Mouse (Mus musculus) gastrocnemius, adult 2 months (tissue): ENCODE data around the gene Btg1. TPM values are rescaled to one million over a fixed set of nuclear protein-coding genes. Genes with fewer than 3 reads are reported as not detected.

Experiments
- DNase-seq: peaks from one replicate; pipeline ENCODE4 v3.0.0; 2022
- H3K27ac ChIP-seq: fragments of 200-600 bp; 2 replicates; pipeline ENCODE4 v1.8.1; 2022; ENCODE audit warnings: mild to moderate bottlenecking
- H3K4me3 ChIP-seq: fragments of 200-600 bp; 2 replicates; pipeline ENCODE4 v1.8.1; 2022; ENCODE audit warnings: mild to moderate bottlenecking, moderate library complexity
- CTCF ChIP-seq: fragments of 200-600 bp; IDR thresholded peaks from 2 replicates; pipeline ENCODE4 v1.8.1; 2022; ENCODE audit warnings: antibody characterized with exemption, mild to moderate bottlenecking, moderate library complexity
- intact Hi-C: fragments of 180-260 bp; cut with DNase I; formaldehyde crosslinking; loops from one replicate; pipeline ENCODE4 v1.15.1; 2025
- total RNA-seq, 2 experiments: library from RNA; stranded (reverse); gene quantifications; 2 replicates each; pipeline ENCODE4 v1.2.3; 2021

Gene Btg1
- total RNA-seq, 2 experiments from 2014 or later: 12.8 to 15.0 TPM

GRCm38 (mm10) chr10:96626120-96626750 is 9.4 kb downstream of the Btg1 start:
- Histone ChIP-seq H3K4me3 (no peak overlapping the region), H3K27ac (no peak overlapping the region)
- no peak for DNase-seq
- no peak for TF ChIP-seq CTCF
- intact Hi-C loops: no loop called here

DNA sequence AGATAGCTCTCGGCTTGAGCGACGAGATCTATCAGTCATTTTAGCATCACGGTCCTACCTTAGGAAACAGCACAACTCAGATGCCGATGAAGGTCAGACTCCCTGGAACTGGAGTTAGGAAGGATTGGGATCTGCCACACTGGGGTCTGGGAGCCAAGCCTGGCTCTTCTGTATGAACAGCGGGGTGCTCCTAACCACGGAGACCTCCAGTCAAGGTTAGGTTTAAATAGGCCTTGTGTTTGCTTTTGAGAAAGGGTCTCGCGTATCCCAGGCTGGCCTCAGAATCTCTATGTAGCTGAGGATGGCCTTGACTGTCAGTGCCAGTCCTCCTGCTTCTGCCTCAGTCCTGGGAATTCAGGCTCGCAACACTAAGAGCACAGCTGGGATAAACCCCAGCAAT is 10.5 kb downstream of the Btg1 start:
- no peak for TF ChIP-seq CTCF
- DNase-seq: no peak
- intact Hi-C loops: no loop called here
- no peak overlapping the region for H3K27ac ChIP-seq
- no peak overlapping the region for H3K4me3 ChIP-seq

- no peak for DNase-seq
- TF ChIP-seq CTCF: no peak
- no peak overlapping the region for H3K27ac ChIP-seq
- intact Hi-C loops: no loop called here
- no peak overlapping the region for H3K4me3 ChIP-seq
These were observed 11.5 kb downstream of the Btg1 start for GRCm38 (mm10) chr10:96628100-96628912.

DNA sequence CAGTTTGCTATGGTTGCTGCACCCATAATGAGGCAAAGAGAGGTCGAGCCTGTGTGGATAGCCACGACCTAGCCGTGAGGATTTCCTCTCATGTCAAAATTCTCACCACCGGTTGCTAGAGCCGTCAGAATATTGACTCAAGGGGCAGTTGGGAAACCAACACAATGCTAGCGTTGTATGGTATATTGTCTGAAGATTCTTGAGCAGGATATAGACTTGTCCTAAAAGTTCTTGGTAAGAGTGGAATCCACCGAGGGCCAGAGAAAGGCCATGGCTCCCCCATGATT is 12.1 kb downstream of the Btg1 start:
- intact Hi-C loops: no loop called here
- H3K27ac ChIP-seq: no peak overlapping the region
- TF ChIP-seq CTCF: no peak

GRCm38 (mm10) chr10:96630110-96630509 is 13.3 kb downstream of the Btg1 start:
- H3K4me3 ChIP-seq: no peak overlapping the region
- no peak for TF ChIP-seq CTCF
- no peak overlapping the region for H3K27ac ChIP-seq
- no peak for DNase-seq
- intact Hi-C loops: no loop called here

More for the DNA sequence above, 12.1 kb downstream of the Btg1 start:
- no peak overlapping the region for H3K4me3 ChIP-seq
- DNase-seq: no peak

DNA sequence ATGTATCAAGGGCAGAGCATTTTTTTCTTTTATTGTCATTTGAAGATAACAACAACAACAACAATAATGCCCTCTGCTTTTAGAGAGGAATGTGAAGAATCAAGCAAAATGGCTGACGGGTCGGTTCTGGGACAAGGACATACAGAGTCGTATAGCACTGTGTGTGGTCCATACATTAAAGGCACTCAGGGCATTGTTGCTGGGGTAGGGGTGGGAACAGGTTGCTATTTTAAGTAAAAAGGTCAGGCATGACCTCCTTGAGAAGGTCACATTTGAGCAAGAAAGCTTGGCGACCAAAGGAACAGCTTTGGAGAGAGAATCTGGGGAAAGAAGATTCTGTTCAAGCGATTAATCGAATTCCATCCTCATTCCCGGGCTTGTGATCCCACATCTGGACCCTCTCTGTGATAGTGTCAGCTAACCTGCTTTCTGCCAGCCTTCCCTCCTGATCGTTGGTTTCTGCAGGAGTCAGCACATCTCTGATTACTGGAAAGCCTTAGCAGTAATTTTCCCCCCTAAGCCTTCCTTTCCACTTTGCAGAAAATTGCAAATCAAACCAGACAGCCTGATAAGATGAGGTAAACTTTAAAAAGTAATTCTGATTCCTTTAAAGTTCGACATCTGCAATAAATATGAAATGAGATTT is 14.4 kb downstream of the Btg1 start:
- Histone ChIP-seq H3K27ac (no peak overlapping the region), H3K4me3 (no peak overlapping the region)
- TF ChIP-seq CTCF: no peak
- DNase-seq: no peak
- intact Hi-C loops: no loop called here

DNA sequence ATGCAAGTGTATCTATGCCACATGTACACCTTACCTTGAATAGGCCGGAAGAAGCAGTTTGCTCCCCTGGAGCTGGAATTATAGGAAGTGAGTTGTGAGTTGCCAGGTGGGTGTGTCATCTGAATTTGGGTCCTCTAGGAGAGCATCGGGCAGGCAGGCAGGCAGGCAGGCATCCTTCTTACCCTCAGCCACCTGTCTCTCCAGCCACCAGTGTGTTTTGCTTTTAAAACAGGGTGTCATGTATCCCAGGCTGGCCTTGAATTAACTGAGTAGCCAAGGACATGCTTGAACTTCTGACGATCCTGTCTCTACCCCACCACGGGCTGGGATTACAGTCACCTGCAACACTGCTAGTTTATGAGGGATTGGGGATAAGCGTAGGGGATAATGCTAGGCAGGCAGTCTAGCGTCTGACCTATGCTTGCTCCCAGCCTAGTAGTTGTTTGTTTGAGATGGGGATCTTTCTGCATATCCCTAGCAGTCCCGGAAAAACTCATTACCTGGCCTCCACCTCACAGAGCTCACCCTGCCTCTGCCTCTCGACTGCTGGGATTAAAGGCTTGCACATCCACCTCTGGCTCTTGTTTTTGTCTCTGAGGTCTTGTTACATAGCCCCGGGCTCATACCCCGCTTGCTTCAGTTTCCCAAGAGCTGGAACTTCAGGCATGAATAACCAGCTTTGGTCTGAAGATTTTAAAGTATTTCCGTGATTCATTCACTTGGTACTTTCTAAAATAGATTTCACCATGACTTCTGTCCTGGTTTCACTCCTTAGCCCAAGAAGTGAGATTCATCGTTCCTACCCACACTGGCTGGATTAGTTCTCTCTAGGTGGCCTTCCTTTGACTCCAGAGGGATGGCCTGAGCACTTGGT is 15.7 kb downstream of the Btg1 start:
- intact Hi-C loops: no loop called here
- Histone ChIP-seq H3K4me3 (no peak overlapping the region), H3K27ac (peak overlapping the region; percentile 10; the same call in 1 of the 2 replicates)
- TF ChIP-seq CTCF: no peak
- no peak for DNase-seq

DNA sequence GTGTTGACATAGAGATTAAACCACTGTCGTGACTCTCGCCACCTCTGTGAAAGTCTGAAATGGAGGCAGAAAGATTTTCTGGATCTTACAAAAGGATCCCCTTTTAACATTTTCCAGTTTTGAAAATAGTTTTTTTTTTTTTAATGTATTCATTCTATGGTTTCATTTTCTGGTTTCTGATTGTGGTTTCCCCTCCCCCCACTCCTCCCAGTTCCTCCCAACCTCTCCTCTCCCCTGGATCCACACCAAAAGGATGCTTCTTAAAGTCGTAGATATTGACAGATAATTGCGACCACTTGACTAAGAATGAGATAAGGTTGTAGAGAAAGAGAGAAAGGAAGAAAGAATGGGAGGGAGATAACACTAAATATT is 16.3 kb downstream of the Btg1 start:
- no peak overlapping the region for H3K27ac ChIP-seq
- no peak for DNase-seq
- no peak overlapping the region for H3K4me3 ChIP-seq
- no peak for TF ChIP-seq CTCF
- intact Hi-C loops: no loop called here

DNA sequence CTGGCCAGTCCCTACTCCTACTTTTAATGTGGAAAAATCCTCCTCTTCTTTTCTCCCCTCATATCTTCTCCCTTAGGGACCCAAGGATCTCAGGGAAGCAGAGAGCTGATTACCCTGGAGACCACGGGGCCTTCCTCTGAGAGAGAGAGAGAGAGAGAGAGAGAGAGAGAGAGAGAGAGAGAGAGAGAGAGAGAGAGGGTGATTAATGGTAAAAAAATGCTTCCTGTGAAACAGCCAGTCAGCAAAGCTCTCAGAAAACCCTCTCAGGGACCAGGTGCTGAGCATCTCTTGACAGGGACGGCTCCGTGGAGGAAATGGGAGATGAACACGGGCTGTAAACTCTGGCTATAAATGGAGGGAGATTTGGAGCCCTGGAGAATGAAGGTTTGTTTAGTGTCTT is 18.7 kb downstream of the Btg1 start:
- intact Hi-C loops: loop anchor here (5.0 kb wide), 1 partner anchor 1162 kb away; no protein-coding TSS in a partner anchor
- no peak for DNase-seq
- Histone ChIP-seq H3K4me3 (no peak overlapping the region), H3K27ac (no peak overlapping the region)
- TF ChIP-seq CTCF: no peak

DNA sequence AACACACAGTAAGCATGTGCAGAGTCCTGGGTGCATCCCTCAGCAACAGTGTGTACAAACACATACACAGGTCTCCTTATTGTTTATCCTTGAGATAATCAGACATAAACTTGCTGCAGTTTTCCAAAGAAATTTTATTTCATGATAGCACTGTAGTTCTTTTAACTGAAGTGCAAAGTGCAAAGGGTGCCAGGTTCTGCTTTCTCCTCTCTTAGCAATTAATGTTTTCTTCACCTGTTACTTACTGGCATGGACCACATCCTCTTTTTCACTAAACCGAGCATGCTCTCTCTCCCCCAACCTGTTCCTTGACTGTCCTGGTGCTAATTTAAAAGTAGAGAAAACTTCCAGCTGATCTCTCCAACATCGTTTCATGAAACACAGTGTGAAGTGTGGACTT is 21.7 kb downstream of the Btg1 start:
- TF ChIP-seq CTCF: no peak
- DNase-seq: no peak
- Histone ChIP-seq H3K27ac (no peak overlapping the region), H3K4me3 (no peak overlapping the region)
- intact Hi-C loops: loop anchor here (5.0 kb wide), 1 partner anchor 1159 kb away; no protein-coding TSS in a partner anchor

DNA sequence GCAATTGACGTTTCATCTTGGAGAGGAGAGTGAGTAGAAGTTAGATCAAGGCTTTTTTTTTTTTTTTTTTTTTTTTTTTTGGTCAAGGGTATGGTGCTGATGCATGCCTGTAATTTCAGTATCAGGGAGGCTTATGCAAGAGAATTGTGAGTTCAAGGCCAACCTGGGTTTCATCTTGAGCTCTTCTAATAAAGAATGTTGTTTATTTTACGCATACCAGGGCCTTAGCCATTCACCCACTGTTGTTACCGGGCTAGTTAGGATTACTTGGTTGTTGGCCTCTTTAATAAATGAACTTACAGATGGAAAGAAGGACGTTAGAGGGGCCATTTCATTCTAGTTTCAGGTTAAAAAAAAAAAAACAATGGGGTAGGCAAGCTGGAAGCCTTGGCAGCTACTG is 25.2 kb downstream of the Btg1 start:
- intact Hi-C loops: no loop called here
- no peak for DNase-seq
- Histone ChIP-seq H3K27ac (0 out of 2 replicates have a peak overlapping the region, but pooled peaks have one; percentile 56), H3K4me3 (no peak overlapping the region)
- no peak for TF ChIP-seq CTCF

DNA sequence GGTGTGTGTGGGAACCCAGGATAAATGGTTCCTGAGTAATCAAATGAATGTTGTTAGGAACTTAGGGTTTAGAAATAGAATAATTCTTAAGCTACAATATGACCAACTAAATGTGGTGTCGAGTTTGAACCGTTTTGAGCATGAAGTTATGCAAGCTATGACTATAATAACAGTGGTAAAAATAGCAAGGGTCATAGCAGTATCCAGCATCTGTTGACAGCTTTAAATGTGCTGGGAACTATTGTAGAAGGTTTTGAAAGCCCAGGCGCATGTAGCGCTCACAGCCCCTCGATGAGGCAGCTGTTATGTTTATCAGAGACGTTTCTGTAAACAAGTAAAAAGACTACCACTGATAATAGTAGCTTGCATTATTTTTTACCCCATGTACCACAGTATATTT is 25.9 kb downstream of the Btg1 start:
- intact Hi-C loops: no loop called here
- no peak for TF ChIP-seq CTCF
- Histone ChIP-seq H3K27ac (peak overlapping the region; percentile 56), H3K4me3 (no peak overlapping the region)
- no peak for DNase-seq
